Mouse (Mus musculus) WW6 (cell line): Measurements from ENCODE around the gene Eif2b4.
A peak's percentile ranks its signal among the peaks of the same experiment; 100 is the strongest.

Experiments
- DNase-seq: peaks from one replicate; pipeline ENCODE4 v3.0.0-alpha.2; 2013; ENCODE audit warnings: low read depth, low spot score

Eif2b4 gene

DNA sequence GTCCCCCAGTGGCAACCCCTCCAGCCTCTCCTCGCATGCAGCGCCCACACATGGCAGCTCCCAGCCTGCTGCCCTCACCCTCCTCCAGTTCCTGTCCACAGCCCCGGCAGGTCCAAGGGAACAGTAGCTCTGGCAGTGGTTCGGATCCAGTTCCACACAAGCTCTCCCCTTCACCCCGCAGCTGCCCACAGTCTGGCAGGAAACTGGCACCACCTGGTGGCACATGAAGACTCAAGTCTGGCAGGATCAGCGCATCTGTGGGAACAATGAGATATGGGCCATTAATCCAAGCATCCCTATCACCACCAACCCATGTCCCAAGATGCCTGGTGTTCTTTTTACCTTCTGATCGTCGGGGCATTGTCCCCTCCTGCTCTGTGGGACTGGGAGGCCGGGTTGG lies 6.7 kb upstream of the Eif2b4 start:
- no peak for DNase-seq

- no peak for DNase-seq
These were observed 6.2 kb upstream of the Eif2b4 start for GRCm38 (mm10) chr5:31199321-31199892.

- DNase-seq = no peak
These were observed 5.5 kb upstream of the Eif2b4 start for GRCm38 (mm10) chr5:31198616-31199320.

- DNase-seq = no peak
These were observed 4.9 kb upstream of the Eif2b4 start for GRCm38 (mm10) chr5:31198170-31198569.

- no peak for DNase-seq
These were observed 3.8 kb upstream of the Eif2b4 start for GRCm38 (mm10) chr5:31197072-31197471.

- DNase-seq = no peak
These were observed 3.0 kb upstream of the Eif2b4 start for GRCm38 (mm10) chr5:31196207-31196606.

GRCm38 (mm10) chr5:31195671-31196070 lies 2.4 kb upstream of the Eif2b4 start:
- no peak for DNase-seq

DNA sequence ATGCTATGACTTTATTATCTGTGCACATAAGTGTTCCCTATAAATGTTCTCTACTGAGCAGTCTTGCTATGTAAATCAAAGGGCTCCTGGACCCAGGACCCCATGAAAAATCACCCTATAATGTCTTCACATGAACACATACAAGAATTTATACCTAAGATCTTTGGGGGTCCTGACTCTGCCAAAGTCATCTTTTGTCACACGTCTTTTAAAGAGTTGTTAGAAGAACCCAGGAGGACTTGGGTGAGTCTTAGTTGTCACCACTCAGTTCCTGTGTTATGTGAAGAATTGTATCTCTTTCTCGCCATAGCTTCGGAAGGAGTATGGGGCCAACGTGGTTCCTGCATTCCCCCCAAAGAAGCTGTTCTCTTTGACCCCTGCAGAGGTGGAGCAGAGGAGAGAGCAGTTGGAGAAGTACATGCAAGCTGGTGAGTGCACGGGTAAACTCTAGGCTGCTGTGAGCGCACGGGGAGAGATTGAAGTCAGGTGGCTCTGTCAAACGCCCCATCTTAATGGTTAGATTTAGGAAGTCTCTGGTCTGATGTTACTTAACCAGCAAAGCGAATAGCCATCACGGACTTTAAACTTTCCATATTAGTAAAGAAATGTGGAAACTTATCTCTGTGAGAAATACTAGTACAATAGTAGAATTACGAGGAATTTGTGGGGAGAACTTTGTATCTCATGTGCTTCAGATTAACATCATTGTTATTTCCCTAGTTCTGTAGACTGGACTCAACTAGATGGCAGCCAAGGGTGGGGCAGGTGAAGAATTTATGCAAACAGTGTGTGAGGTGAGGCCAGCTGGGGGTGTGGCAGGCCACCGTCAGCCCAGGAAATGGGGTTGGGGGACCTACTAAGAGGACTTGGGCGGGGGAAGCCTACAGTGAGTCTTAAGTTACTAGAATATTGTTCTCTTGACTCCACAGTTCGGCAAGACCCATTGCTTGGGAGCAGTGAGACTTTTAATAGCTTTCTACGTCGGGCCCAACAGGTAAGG lies 1.6 kb upstream of the Eif2b4 start:
- no peak for DNase-seq

- no peak for DNase-seq
These were observed 526 bp upstream of the Eif2b4 start for GRCm38 (mm10) chr5:31193631-31194281.

GRCm38 (mm10) chr5:31192045-31192938 lies 938 bp downstream of the Eif2b4 start:
- no peak for DNase-seq

GRCm38 (mm10) chr5:31190201-31190600 lies 3.0 kb downstream of the Eif2b4 start:
- no peak for DNase-seq

GRCm38 (mm10) chr5:31188223-31188840 lies 4.9 kb downstream of the Eif2b4 start:
- DNase-seq = no peak

DNA sequence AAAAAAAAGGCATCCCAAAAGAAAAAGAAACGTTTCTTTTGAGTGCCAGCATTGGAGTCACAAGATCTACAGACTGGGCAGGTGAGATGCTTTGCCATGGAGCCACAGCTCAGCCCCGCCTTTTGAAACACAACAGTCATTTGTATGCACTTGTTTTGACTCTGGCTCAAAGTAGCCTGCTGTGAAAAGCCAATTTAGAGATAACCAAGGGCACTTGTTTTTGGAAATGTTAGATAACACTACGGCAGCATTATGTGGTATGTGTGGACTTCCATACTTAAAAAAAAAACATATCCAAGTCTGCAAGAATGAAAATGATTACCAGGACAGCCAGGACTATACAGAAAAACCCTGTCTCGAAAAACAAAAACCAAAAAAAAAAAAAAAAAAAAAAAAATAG lies 9.6 kb downstream of the Eif2b4 start:
- DNase-seq = no peak

DNA sequence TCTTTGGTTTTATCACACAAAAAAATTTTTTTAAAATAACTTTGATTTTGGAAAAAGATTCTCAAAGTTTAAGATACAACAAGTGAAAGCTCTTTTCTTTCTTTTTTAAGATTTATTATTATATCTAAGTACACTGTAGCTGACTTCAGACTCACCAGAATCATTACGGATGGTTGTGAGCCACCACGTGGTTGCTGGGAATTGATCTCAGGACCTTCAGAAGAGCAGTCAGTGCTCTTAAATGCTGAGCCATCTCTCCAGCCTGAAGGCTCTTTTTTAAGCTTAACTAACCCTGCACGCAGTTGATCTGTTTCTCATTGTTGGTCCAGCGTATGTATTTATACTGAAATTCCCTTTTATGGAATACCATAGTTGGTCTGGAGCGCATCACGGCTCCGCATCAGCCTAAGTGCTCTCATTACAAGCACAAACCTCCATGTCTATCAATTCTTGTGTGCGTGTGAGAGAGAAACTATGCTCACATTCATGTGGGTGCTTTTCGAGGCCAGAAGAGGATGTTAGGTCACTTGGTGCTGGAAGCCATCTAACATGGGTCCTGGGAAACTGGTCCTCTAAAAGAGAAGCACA lies 12.0 kb downstream of the Eif2b4 start:
- no peak for DNase-seq

GRCm38 (mm10) chr5:31179766-31180630 lies 13.2 kb downstream of the Eif2b4 start, which contains the start of the genes Gm29609 and Gtf3c2:
Gene Gm29609, minus strand, starts transcription at chr5:31179911.
Gene Gtf3c2, minus strand, starts transcription at chr5:31180144.
- DNase-seq = peak; percentile 93

DNA sequence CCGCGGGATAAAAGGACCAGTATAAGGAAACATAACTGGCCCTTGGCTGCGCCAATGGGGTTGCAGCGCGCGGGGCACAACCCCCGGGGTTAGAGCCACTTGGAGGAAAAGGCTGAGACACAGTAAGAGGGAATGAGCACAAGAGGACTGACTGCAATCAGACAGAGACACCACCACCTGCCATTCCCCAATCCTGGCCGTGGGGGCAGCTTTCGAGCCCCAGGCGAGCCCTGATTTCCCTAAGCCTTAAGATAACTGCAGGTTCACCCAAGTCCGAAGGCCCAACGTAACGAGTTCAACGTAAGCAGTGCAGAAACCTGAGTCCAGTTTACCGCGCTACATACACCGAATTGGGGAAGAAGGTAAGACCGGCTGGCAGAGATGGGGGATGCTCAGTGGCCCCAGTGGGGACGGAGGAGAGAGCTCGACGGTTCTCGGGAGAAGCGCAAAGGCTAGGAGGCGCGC lies 13.9 kb downstream of the Eif2b4 start:
- no peak for DNase-seq

GRCm38 (mm10) chr5:31168630-31169029 lies 24.6 kb downstream of the Eif2b4 start:
- DNase-seq = no peak

GRCm38 (mm10) chr5:31164878-31165277 lies 28.4 kb downstream of the Eif2b4 start:
- no peak for DNase-seq

GRCm38 (mm10) chr5:31162462-31162861 lies 30.8 kb downstream of the Eif2b4 start:
- no peak for DNase-seq
